ENCODE assay signal across 8 mouse cellular contexts in the genomic region with DNA sequence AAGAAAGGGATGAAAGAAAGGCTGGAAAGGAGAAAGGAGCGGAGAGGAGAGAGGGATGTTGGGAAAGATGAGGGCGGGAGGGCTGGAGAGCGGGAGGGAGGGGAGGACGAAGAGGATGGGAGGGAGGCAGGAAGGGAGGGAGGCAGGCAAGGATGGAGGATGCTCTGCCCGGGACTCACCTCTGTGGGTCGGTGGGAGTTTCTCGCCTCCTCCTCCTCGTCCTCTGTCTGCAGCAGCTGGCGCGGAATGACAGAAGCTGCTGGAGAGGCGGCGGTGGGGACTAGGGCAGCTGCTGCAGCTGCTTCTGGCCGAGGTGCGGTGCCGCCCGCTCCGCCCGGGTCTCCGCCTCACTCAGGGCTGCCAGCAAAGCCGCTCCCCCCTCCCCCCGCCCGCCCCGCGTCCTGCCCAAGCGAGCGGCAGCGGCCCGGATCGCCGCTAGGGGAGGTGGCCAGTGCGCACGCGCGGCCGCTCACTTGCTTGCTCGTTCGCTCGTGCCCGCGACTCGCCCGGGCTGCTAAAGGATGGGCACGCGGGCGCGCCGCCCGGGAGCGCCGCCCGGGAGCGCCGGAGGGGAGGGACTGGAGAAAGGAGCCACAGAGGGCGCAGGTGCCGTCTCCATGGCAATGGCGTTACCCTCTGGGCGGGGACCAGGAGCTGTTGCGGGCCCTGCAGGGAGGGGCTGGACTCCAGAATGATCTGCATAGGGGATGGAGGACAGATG. TPM values are rescaled to one million over a fixed set of nuclear protein-coding genes. Genes with fewer than 3 reads are reported as not detected.
DNase-seq lines count a peak whose midpoint lies in the region; ATAC-seq lines count a peak whose summit lies in the region.

A gene (minus strand): TSS at position 459 of the 721 bp plus-strand sequence.

- peak; percentile 25 for DNase-seq in c-Kit-positive CD71-negative TER-119-negative erythroid progenitor cells, embryonic 14.5 days (ENCODE audit: low read depth)
- DNase-seq in limb, embryonic 11.5 days (ENCODE audit: low spot score): peak; percentile 91
- peak; percentile 93 for DNase-seq in telencephalon, adult 2 months (ENCODE audit: low read depth, low spot score)
- DNase-seq in spleen, postnatal 14 days (ENCODE audit: low spot score in 2 of 2): no peak

- ATAC-seq in embryonic facial prominence, embryonic 13.5 days (ENCODE audit: insufficient number of reproducible peaks, insufficient read depth, low FRiP score, low TSS enrichment, low read depth): peak; percentile 90
- peak; percentile 79 for ATAC-seq in heart, embryonic 12.5 days (ENCODE audit: insufficient number of reproducible peaks, low FRiP score)
- peak; percentile 98 for ATAC-seq in kidney, embryonic 14.5 days (ENCODE audit: low FRiP score, low TSS enrichment)
- ATAC-seq in limb, embryonic 11.5 days (ENCODE audit: insufficient number of reproducible peaks, low FRiP score, low TSS enrichment, low read depth): peak; percentile 96
- peak; percentile 96 for ATAC-seq in midbrain, embryonic 16.5 days

- peak within 1 kb of the TSS; percentile 66 for H3K9ac ChIP-seq in embryonic facial prominence, embryonic 13.5 days
- peak within 1 kb of the TSS; percentile 49 for H3K9ac ChIP-seq in heart, embryonic 12.5 days
- no peak within 1 kb of the TSS for H3K9ac ChIP-seq in kidney, embryonic 14.5 days (ENCODE audit: low read depth, low read length)
- peak within 1 kb of the TSS; percentile 53 for H3K9ac ChIP-seq in limb, embryonic 11.5 days (ENCODE audit: low read length)
- peak within 1 kb of the TSS; percentile 89 for H3K9ac ChIP-seq in midbrain, embryonic 16.5 days (ENCODE audit: low read depth, low read length)

- H3K4me2 ChIP-seq in embryonic facial prominence, embryonic 13.5 days: peak within 1 kb of the TSS; percentile 87
- peak within 1 kb of the TSS; percentile 85 for H3K4me2 ChIP-seq in heart, embryonic 12.5 days
- H3K4me2 ChIP-seq in kidney, embryonic 14.5 days (replicated peaks; ENCODE audit: low read depth, low read length): peak within 1 kb of the TSS; percentile 89
- H3K4me2 ChIP-seq in limb, embryonic 11.5 days (ENCODE audit: low read depth, severe bottlenecking): peak within 1 kb of the TSS; percentile 76
- peak within 1 kb of the TSS; percentile 75 for H3K4me2 ChIP-seq in midbrain, embryonic 16.5 days (ENCODE audit: low read length)

- no peaks in the 10 kb centered on the region for H3K36me3 ChIP-seq in embryonic facial prominence, embryonic 13.5 days
- no peaks in the 10 kb centered on the region for H3K36me3 ChIP-seq in heart, embryonic 12.5 days
- H3K36me3 ChIP-seq in kidney, embryonic 14.5 days (ENCODE audit: control insufficient read depth, insufficient read depth, low read length): no peaks in the 10 kb centered on the region
- H3K36me3 ChIP-seq in limb, embryonic 11.5 days (ENCODE audit: control insufficient read depth, insufficient read depth, low read length): no peaks in the 10 kb centered on the region
- H3K36me3 ChIP-seq in midbrain, embryonic 16.5 days (ENCODE audit: control insufficient read depth, insufficient read depth, low read length): no peaks in the 10 kb centered on the region

- WGBS in embryonic facial prominence, embryonic 13.5 days: under 1% methylated on average over 53 of the region's 58 CpGs
- 1% methylated on average over 44 of the region's 58 CpGs for WGBS in heart, embryonic 12.5 days
- under 1% methylated on average over 42 of the region's 58 CpGs for WGBS in kidney, embryonic 14.5 days
- WGBS in limb, embryonic 11.5 days: under 1% methylated on average over 40 of the region's 58 CpGs
- WGBS in midbrain, embryonic 16.5 days: 1% methylated on average over 44 of the region's 58 CpGs

- no peaks in the 10 kb centered on the region for H3K27me3 ChIP-seq in embryonic facial prominence, embryonic 13.5 days
- 0 out of 2 replicates have a peak, but pooled peaks cover 3% of the 10 kb centered on the region for H3K27me3 ChIP-seq in heart, embryonic 12.5 days (replicated peaks)
- H3K27me3 ChIP-seq in kidney, embryonic 14.5 days (ENCODE audit: control insufficient read depth, insufficient read depth, low read length): no peaks in the 10 kb centered on the region
- no peaks in the 10 kb centered on the region for H3K27me3 ChIP-seq in limb, embryonic 11.5 days (ENCODE audit: control insufficient read depth, insufficient read depth, low read length)
- H3K27me3 ChIP-seq in midbrain, embryonic 16.5 days (ENCODE audit: control insufficient read depth, insufficient read depth, low read depth, low read length): no peaks in the 10 kb centered on the region

- H3K4me1 ChIP-seq in embryonic facial prominence, embryonic 13.5 days: peaks cover 12% of the 10 kb centered on the region
- no peaks in the 10 kb centered on the region for H3K4me1 ChIP-seq in heart, embryonic 12.5 days (replicated peaks)
- no peaks in the 10 kb centered on the region for H3K4me1 ChIP-seq in kidney, embryonic 14.5 days (ENCODE audit: control insufficient read depth, insufficient read depth, low read length)
- no peaks in the 10 kb centered on the region for H3K4me1 ChIP-seq in limb, embryonic 11.5 days (ENCODE audit: control insufficient read depth, insufficient read depth, low read length)
- peaks cover 29% of the 10 kb centered on the region for H3K4me1 ChIP-seq in midbrain, embryonic 16.5 days (ENCODE audit: control insufficient read depth, insufficient read depth, low read length)

- H3K4me3 ChIP-seq in embryonic facial prominence, embryonic 13.5 days: peak within 1 kb of the TSS; percentile 58
- peak within 1 kb of the TSS; percentile 53 for H3K4me3 ChIP-seq in heart, embryonic 12.5 days
- peak within 1 kb of the TSS; percentile 41 for H3K4me3 ChIP-seq in kidney, embryonic 14.5 days (ENCODE audit: low read length)
- peak within 1 kb of the TSS; percentile 49 for H3K4me3 ChIP-seq in limb, embryonic 11.5 days (ENCODE audit: low read depth, low read length)
- peak within 1 kb of the TSS; percentile 70 for H3K4me3 ChIP-seq in midbrain, embryonic 16.5 days (ENCODE audit: low read depth, low read length)

- no peaks in the 10 kb centered on the region for H3K9me3 ChIP-seq in embryonic facial prominence, embryonic 13.5 days
- H3K9me3 ChIP-seq in heart, embryonic 12.5 days (replicated peaks): no peaks in the 10 kb centered on the region
- H3K9me3 ChIP-seq in kidney, embryonic 14.5 days (ENCODE audit: control insufficient read depth, low read length): no peaks in the 10 kb centered on the region
- H3K9me3 ChIP-seq in limb, embryonic 11.5 days (ENCODE audit: control insufficient read depth, low read length): no peaks in the 10 kb centered on the region
- H3K9me3 ChIP-seq in midbrain, embryonic 16.5 days (replicated peaks; ENCODE audit: control insufficient read depth, low read length, poor library complexity, severe bottlenecking): no peaks in the 10 kb centered on the region

- no peak within 1 kb of the TSS for H3K27ac ChIP-seq in embryonic facial prominence, embryonic 13.5 days
- no peak within 1 kb of the TSS for H3K27ac ChIP-seq in heart, embryonic 12.5 days (ENCODE audit: poor library complexity, severe bottlenecking)
- no peak within 1 kb of the TSS for H3K27ac ChIP-seq in kidney, embryonic 14.5 days (ENCODE audit: low read depth, low read length)
- no peak within 1 kb of the TSS for H3K27ac ChIP-seq in limb, embryonic 11.5 days (replicated peaks; ENCODE audit: low read depth, low read length)
- peak within 1 kb of the TSS; percentile 97 for H3K27ac ChIP-seq in midbrain, embryonic 16.5 days (ENCODE audit: low read length)

RNA-seq across cellular contexts. Expression of the gene that starts here (rescaled TPM):
- polyA plus RNA-seq in embryonic facial prominence, embryonic 13.5 days (2015; fragmentation: Nextera tagmentation; extraction: Ambion mirVana): 9.1 and 11.0 TPM in 2 replicates
- polyA plus RNA-seq in heart, embryonic 12.5 days (2016; fragmentation: Nextera tagmentation; extraction: Ambion mirVana): 2.1 and 2.2 TPM in 2 replicates
- 0.32 and 0.57 TPM in 2 replicates for polyA plus RNA-seq in kidney, embryonic 14.5 days (2014; fragmentation: Nextera tagmentation; extraction: Ambion mirVana)
- polyA plus RNA-seq in limb, embryonic 11.5 days (2014; fragmentation: Nextera tagmentation; extraction: Ambion mirVana): 1.5 and 1.6 TPM in 2 replicates
- 146 and 158 TPM in 2 replicates for polyA plus RNA-seq in midbrain, embryonic 16.5 days (2015; fragmentation: Nextera tagmentation; extraction: Ambion mirVana)

Comparison
In these comparisons a context has a peak if more than half of its experiments do, and no peak if none do; other contexts are left out.
1. RNA of the gene that starts here (polyA plus RNA-seq): 146 to 158 TPM in midbrain, embryonic 16.5 days; 9.1 to 11.0 TPM in embryonic facial prominence, embryonic 13.5 days, 2.1 to 2.2 TPM in heart, embryonic 12.5 days, 1.5 to 1.6 TPM in limb, embryonic 11.5 days and 0.32 to 0.57 TPM in kidney, embryonic 14.5 days; every median in the first group is over 10 times any median in the second.
2. Peak in ATAC-seq, H3K4me3 ChIP-seq and H3K4me2 ChIP-seq in kidney, embryonic 14.5 days; RNA of the gene not detected or under 1 TPM.
3. DNase-seq: peak in c-Kit-positive CD71-negative TER-119-negative erythroid progenitor cells, embryonic 14.5 days (single experiment), limb, embryonic 11.5 days (single experiment) and telencephalon, adult 2 months (single experiment); none in spleen, postnatal 14 days (0 of 2).
4. Peak in every context shown above with its lines, with median percentiles within 50 percentile points of each other: ATAC-seq, H3K4me2 ChIP-seq and H3K4me3 ChIP-seq.